ENCODE assay signal across 14 mouse cellular contexts in the genomic region with DNA sequence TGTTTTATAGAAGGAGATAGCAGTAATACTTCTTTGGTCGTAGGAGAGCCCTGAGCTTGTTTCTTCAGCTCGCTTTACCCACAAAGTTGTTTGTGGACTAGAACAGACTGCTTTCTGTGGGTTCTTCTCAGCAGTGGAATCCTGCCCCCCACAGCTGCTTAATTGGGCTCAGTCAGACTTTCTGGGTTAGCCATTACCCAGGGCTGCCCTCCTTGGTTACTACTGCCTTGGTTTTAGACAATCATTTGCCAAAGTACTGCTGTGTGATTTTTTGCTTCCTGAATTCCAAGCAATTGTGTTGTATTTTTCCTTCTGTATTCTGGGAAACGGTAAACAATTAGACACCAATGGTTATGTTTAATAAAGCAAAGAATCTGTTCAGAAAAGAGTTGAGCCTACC.
DNase-seq lines count a peak whose midpoint lies in the region; ATAC-seq and TF ChIP-seq lines count a peak whose summit lies in the region.
"Had no signal": no experiment of that assay in that cellular context is flagged by ENCODE, and none has a peak within 500 bp of the region (broad histone marks: within the 10 kb centered on the region; RNA-seq: fewer than 3 reads in every experiment).

No protein-coding gene starts in this region.

- TF ChIP-seq POLR2A in bone marrow macrophage, adult 2 months (IDR thresholded peaks at IDR 0.05; ENCODE audit: borderline replicate concordance, low read depth, low read length) = no peak

- no peak for TF ChIP-seq CTCF in bone marrow macrophage, adult 2 months (IDR thresholded peaks at IDR 0.05; ENCODE audit: low read depth, low read length)
- TF ChIP-seq CTCF in stomach, postnatal 0 days (IDR thresholded peaks at IDR 0.05; ENCODE audit: low read depth) = no peak

- no peak overlapping the region for H3K9ac ChIP-seq in liver, embryonic 13.5 days
- H3K9ac ChIP-seq in liver, embryonic 12.5 days = no peak overlapping the region
- no peak overlapping the region for H3K9ac ChIP-seq in stomach, postnatal 0 days (ENCODE audit: low read length)
- H3K9ac ChIP-seq: hindbrain, embryonic 14.5 days; limb, embryonic 15.5 days; stomach, embryonic 15.5 days had no signal

- no peak overlapping the region for H3K4me2 ChIP-seq in liver, embryonic 13.5 days
- no peak overlapping the region for H3K4me2 ChIP-seq in liver, embryonic 12.5 days
- no peak overlapping the region for H3K4me2 ChIP-seq in stomach, postnatal 0 days (replicated peaks; ENCODE audit: low read depth)
- H3K4me2 ChIP-seq: hindbrain, embryonic 14.5 days; limb, embryonic 15.5 days; stomach, embryonic 15.5 days had no signal

- ATAC-seq in liver, embryonic 13.5 days (ENCODE audit: low read depth) = no peak
- no peak for ATAC-seq in liver, embryonic 12.5 days
- ATAC-seq in stomach, postnatal 0 days (ENCODE audit: low FRiP score, low TSS enrichment) = no peak
- ATAC-seq: intestine, embryonic 16.5 days had no signal

- no peaks in the 10 kb centered on the region for H3K27me3 ChIP-seq in liver, embryonic 13.5 days
- H3K27me3 ChIP-seq in liver, embryonic 12.5 days (replicated peaks) = no peaks in the 10 kb centered on the region
- H3K27me3 ChIP-seq in stomach, postnatal 0 days (ENCODE audit: control insufficient read depth, insufficient read depth, low read length) = no peaks in the 10 kb centered on the region
- H3K27me3 ChIP-seq: limb, embryonic 15.5 days; stomach, embryonic 15.5 days had no signal

- 0 out of 2 replicates have a peak, but pooled peaks cover 3% of the 10 kb centered on the region for H3K4me1 ChIP-seq in liver, embryonic 13.5 days (replicated peaks)
- H3K4me1 ChIP-seq in liver, embryonic 12.5 days = no peaks in the 10 kb centered on the region
- peaks cover 12% of the 10 kb centered on the region for H3K4me1 ChIP-seq in bone marrow macrophage, adult 2 months (ENCODE audit: control insufficient read depth, insufficient read depth, low read length)
- no peaks in the 10 kb centered on the region for H3K4me1 ChIP-seq in stomach, postnatal 0 days (replicated peaks; ENCODE audit: control insufficient read depth, insufficient read depth)
- H3K4me1 ChIP-seq: heart, embryonic 10.5 days; stomach, embryonic 15.5 days had no signal

- no peaks in the 10 kb centered on the region for H3K36me3 ChIP-seq in liver, embryonic 13.5 days
- H3K36me3 ChIP-seq in liver, embryonic 12.5 days = no peaks in the 10 kb centered on the region
- H3K36me3 ChIP-seq in stomach, postnatal 0 days (ENCODE audit: control insufficient read depth, insufficient read depth, low read length) = no peaks in the 10 kb centered on the region
- H3K36me3 ChIP-seq: heart, embryonic 10.5 days; limb, embryonic 15.5 days; stomach, embryonic 15.5 days had no signal

- TF ChIP-seq EP300 in stomach, postnatal 0 days (optimal IDR thresholded peaks at IDR 0.05) = no peak

- DNase-seq in liver, embryonic 13.5 days = no peak
- DNase-seq in kidney, postnatal 10 days = peak; percentile 66
- DNase-seq in stomach, postnatal 0 days (ENCODE audit: low spot score) = no peak
- DNase-seq in urinary bladder, postnatal 25 days (ENCODE audit: low spot score) = no peak
- no peak for DNase-seq in layer of hippocampus, postnatal 25 days (ENCODE audit: extremely low spot score in 1 of 2, low spot score in 1 of 2)
- DNase-seq: cerebellum, adult 9-11 months; gastrocnemius, postnatal 14 days had no signal

- no peak overlapping the region for H3K4me3 ChIP-seq in liver, embryonic 13.5 days (replicated peaks)
- H3K4me3 ChIP-seq in liver, embryonic 12.5 days = no peak overlapping the region
- H3K4me3 ChIP-seq in bone marrow macrophage, adult 2 months (ENCODE audit: insufficient read depth, low read length) = no peak overlapping the region
- H3K4me3 ChIP-seq in stomach, postnatal 0 days (ENCODE audit: low read depth, low read length) = no peak overlapping the region
- H3K4me3 ChIP-seq: heart, embryonic 10.5 days; limb, embryonic 15.5 days; stomach, embryonic 15.5 days had no signal

- H3K9me3 ChIP-seq in liver, embryonic 13.5 days (replicated peaks) = no peaks in the 10 kb centered on the region
- no peaks in the 10 kb centered on the region for H3K9me3 ChIP-seq in liver, embryonic 12.5 days (replicated peaks)
- no peaks in the 10 kb centered on the region for H3K9me3 ChIP-seq in stomach, postnatal 0 days (ENCODE audit: control insufficient read depth, low read length)
- H3K9me3 ChIP-seq: heart, embryonic 10.5 days; limb, embryonic 15.5 days; stomach, embryonic 15.5 days had no signal

- peak overlapping the region; percentile 13; the same call in 1 of the 2 replicates for H3K27ac ChIP-seq in liver, embryonic 13.5 days
- no peak overlapping the region for H3K27ac ChIP-seq in liver, embryonic 12.5 days
- peak overlapping the region; percentile 99 for H3K27ac ChIP-seq in bone marrow macrophage, adult 2 months (ENCODE audit: insufficient read depth, low read depth, low read length)
- H3K27ac ChIP-seq in stomach, postnatal 0 days (replicated peaks) = peak overlapping the region; percentile 45; the same call in 1 of the 2 replicates
- H3K27ac ChIP-seq: heart, embryonic 10.5 days; hindbrain, embryonic 14.5 days; limb, embryonic 15.5 days; stomach, embryonic 15.5 days had no signal

- WGBS in liver, embryonic 13.5 days (ENCODE audit: insufficient replicate concordance) = 48% methylated on average over 3 of the region's 3 CpGs
- 52% methylated on average over 3 of the region's 3 CpGs for WGBS in liver, embryonic 12.5 days (ENCODE audit: insufficient replicate concordance)
- whole genome bisulfite sequencing in stomach, postnatal 0 days = 85% methylated on average over 3 of the region's 3 CpGs
